Mouse (Mus musculus) bone marrow, adult 2 months (tissue): ENCODE results near the gene Prss32.
"Not testable (repeated sequence)": the region's sequence is repeated elsewhere in the genome, so short reads cannot be mapped to it uniquely, and the experiment has no call there.

Experiments used
- CTCF ChIP-seq: fragments of 200-500 bp; IDR thresholded peaks from 2 replicates; pipeline ENCODE4 v1.5.1; 2011; ENCODE audit warnings: low read length, control low read depth; ENCODE audit not compliant: control insufficient read depth, insufficient read depth
- POLR2A ChIP-seq: fragments of 200-500 bp; IDR thresholded peaks from 2 replicates; pipeline ENCODE4 v1.6.1; 2011; ENCODE audit warnings: low read depth, mild to moderate bottlenecking, control low read depth, low read length, borderline replicate concordance; ENCODE audit not compliant: control insufficient read depth

GRCm38 (mm10) chr17:23880576-23880975, 36.9 kb downstream of the Prss32 start, which contains the start of the genes Dcpp1 and Dcpp2:
- TF ChIP-seq POLR2A, CTCF: not testable (repeated sequence)
